Mouse (Mus musculus): ENCODE results near the gene Pclo. TPM values are rescaled to one million over a fixed set of nuclear protein-coding genes. Genes with fewer than 3 reads are reported as not detected.

The Pclo gene
- polyA plus RNA-seq, 1 experiment from 2014 or later = 0.04 TPM

GRCm38 (mm10) chr5:14645856-14646255 lies 131.1 kb downstream of the Pclo start:
- Histone ChIP-seq H3K27ac (ENCODE audit: low read length) (no peak overlapping the region), H3K4me3 (ENCODE audit: low read depth, low read length) (no peak overlapping the region), H3K9me3 (replicated peaks; ENCODE audit: control insufficient read depth, low read length) (no peaks in the 10 kb centered on the region), H3K9ac (ENCODE audit: low read depth, low read length) (no peak overlapping the region), H3K4me2 (ENCODE audit: low read depth, low read length) (no peak overlapping the region), H3K36me3 (ENCODE audit: control insufficient read depth, insufficient read depth) (no peaks in the 10 kb centered on the region), H3K4me1 (ENCODE audit: control insufficient read depth, low read depth, low read length) (no peaks in the 10 kb centered on the region), H3K27me3 (ENCODE audit: control insufficient read depth, insufficient read depth, low read depth, low read length) (no peaks in the 10 kb centered on the region)
- WGBS (ENCODE audit: insufficient replicate concordance) = 67% methylated on average over 3 of the region's 3 CpGs
- ATAC-seq (ENCODE audit: low read depth) = no peak

- Histone ChIP-seq H3K4me3 (ENCODE audit: low read depth, low read length) (no peak overlapping the region), H3K36me3 (ENCODE audit: control insufficient read depth, insufficient read depth) (no peaks in the 10 kb centered on the region), H3K4me2 (ENCODE audit: low read depth, low read length) (no peak overlapping the region), H3K9me3 (replicated peaks; ENCODE audit: control insufficient read depth, low read length) (no peaks in the 10 kb centered on the region), H3K4me1 (ENCODE audit: control insufficient read depth, low read depth, low read length) (no peaks in the 10 kb centered on the region), H3K27me3 (ENCODE audit: control insufficient read depth, insufficient read depth, low read depth, low read length) (no peaks in the 10 kb centered on the region), H3K9ac (ENCODE audit: low read depth, low read length) (no peak overlapping the region), H3K27ac (ENCODE audit: low read length) (no peak overlapping the region)
- WGBS (ENCODE audit: insufficient replicate concordance) = 60% methylated on average over 1 of the region's 1 CpGs
- ATAC-seq (ENCODE audit: low read depth) = no peak
Measured at GRCm38 (mm10) chr5:14660637-14661036, 145.9 kb downstream of the Pclo start.

- ATAC-seq (ENCODE audit: low read depth) = no peak
- Histone ChIP-seq H3K4me3 (ENCODE audit: low read depth, low read length) (no peak overlapping the region), H3K36me3 (ENCODE audit: control insufficient read depth, insufficient read depth) (no peaks in the 10 kb centered on the region), H3K27ac (ENCODE audit: low read length) (no peak overlapping the region), H3K27me3 (ENCODE audit: control insufficient read depth, insufficient read depth, low read depth, low read length) (no peaks in the 10 kb centered on the region), H3K9ac (ENCODE audit: low read depth, low read length) (no peak overlapping the region), H3K4me2 (ENCODE audit: low read depth, low read length) (no peak overlapping the region), H3K4me1 (ENCODE audit: control insufficient read depth, low read depth, low read length) (no peaks in the 10 kb centered on the region), H3K9me3 (replicated peaks; ENCODE audit: control insufficient read depth, low read length) (no peaks in the 10 kb centered on the region)
- WGBS (ENCODE audit: insufficient replicate concordance) = 50% methylated on average over 1 of the region's 1 CpGs
Measured at GRCm38 (mm10) chr5:14662180-14662579, 147.5 kb downstream of the Pclo start.

GRCm38 (mm10) chr5:14662603-14663002 lies 147.9 kb downstream of the Pclo start:
- ATAC-seq (ENCODE audit: low read depth) = no peak
- H3K4me1 ChIP-seq (ENCODE audit: control insufficient read depth, low read depth, low read length) = no peaks in the 10 kb centered on the region
- no peaks in the 10 kb centered on the region for H3K9me3 ChIP-seq (replicated peaks; ENCODE audit: control insufficient read depth, low read length)
- H3K9ac ChIP-seq (ENCODE audit: low read depth, low read length) = no peak overlapping the region
- WGBS (ENCODE audit: insufficient replicate concordance) = 65% methylated on average over 1 of the region's 1 CpGs
- no peaks in the 10 kb centered on the region for H3K27me3 ChIP-seq (ENCODE audit: control insufficient read depth, insufficient read depth, low read depth, low read length)
- no peak overlapping the region for H3K4me3 ChIP-seq (ENCODE audit: low read depth, low read length)
- H3K36me3 ChIP-seq (ENCODE audit: control insufficient read depth, insufficient read depth) = no peaks in the 10 kb centered on the region
- no peak overlapping the region for H3K27ac ChIP-seq (ENCODE audit: low read length)
- H3K4me2 ChIP-seq (ENCODE audit: low read depth, low read length) = no peak overlapping the region

- Histone ChIP-seq H3K27ac (ENCODE audit: low read length) (no peak overlapping the region), H3K4me3 (ENCODE audit: low read depth, low read length) (no peak overlapping the region), H3K36me3 (ENCODE audit: control insufficient read depth, insufficient read depth) (no peaks in the 10 kb centered on the region), H3K4me1 (ENCODE audit: control insufficient read depth, low read depth, low read length) (no peaks in the 10 kb centered on the region), H3K9ac (ENCODE audit: low read depth, low read length) (no peak overlapping the region), H3K9me3 (replicated peaks; ENCODE audit: control insufficient read depth, low read length) (no peaks in the 10 kb centered on the region; the same call in 1 of the 2 replicates), H3K27me3 (ENCODE audit: control insufficient read depth, insufficient read depth, low read depth, low read length) (no peaks in the 10 kb centered on the region), H3K4me2 (ENCODE audit: low read depth, low read length) (no peak overlapping the region)
- 69% methylated on average over 6 of the region's 6 CpGs for WGBS (ENCODE audit: insufficient replicate concordance)
- no peak for ATAC-seq (ENCODE audit: low read depth)
Measured at GRCm38 (mm10) chr5:14680419-14680818, 165.7 kb downstream of the Pclo start.

GRCm38 (mm10) chr5:14691995-14692394 lies 177.3 kb downstream of the Pclo start:
- Histone ChIP-seq H3K27ac (ENCODE audit: low read length) (no peak overlapping the region), H3K4me1 (ENCODE audit: control insufficient read depth, low read depth, low read length) (no peaks in the 10 kb centered on the region), H3K9me3 (replicated peaks; ENCODE audit: control insufficient read depth, low read length) (no peaks in the 10 kb centered on the region), H3K9ac (ENCODE audit: low read depth, low read length) (no peak overlapping the region), H3K4me3 (ENCODE audit: low read depth, low read length) (no peak overlapping the region), H3K27me3 (ENCODE audit: control insufficient read depth, insufficient read depth, low read depth, low read length) (no peaks in the 10 kb centered on the region), H3K4me2 (ENCODE audit: low read depth, low read length) (no peak overlapping the region), H3K36me3 (ENCODE audit: control insufficient read depth, insufficient read depth) (no peaks in the 10 kb centered on the region)
- 47% methylated on average over 2 of the region's 2 CpGs for WGBS (ENCODE audit: insufficient replicate concordance)
- no peak for ATAC-seq (ENCODE audit: low read depth)

- H3K27ac ChIP-seq (ENCODE audit: low read length) = no peak overlapping the region
- H3K4me1 ChIP-seq (ENCODE audit: control insufficient read depth, low read depth, low read length) = no peaks in the 10 kb centered on the region
- no peaks in the 10 kb centered on the region for H3K27me3 ChIP-seq (ENCODE audit: control insufficient read depth, insufficient read depth, low read depth, low read length)
- H3K36me3 ChIP-seq (ENCODE audit: control insufficient read depth, insufficient read depth) = no peaks in the 10 kb centered on the region
- H3K9me3 ChIP-seq (replicated peaks; ENCODE audit: control insufficient read depth, low read length) = no peaks in the 10 kb centered on the region
- no peak for ATAC-seq (ENCODE audit: low read depth)
- WGBS (ENCODE audit: insufficient replicate concordance) = 86% methylated on average over 2 of the region's 2 CpGs
- H3K4me2 ChIP-seq (ENCODE audit: low read depth, low read length) = no peak overlapping the region
- H3K9ac ChIP-seq (ENCODE audit: low read depth, low read length) = no peak overlapping the region
- no peak overlapping the region for H3K4me3 ChIP-seq (ENCODE audit: low read depth, low read length)
Measured at GRCm38 (mm10) chr5:14696745-14697144, 182.0 kb downstream of the Pclo start.

GRCm38 (mm10) chr5:14700900-14701299 lies 186.2 kb downstream of the Pclo start:
- H3K36me3 ChIP-seq (ENCODE audit: control insufficient read depth, insufficient read depth) = no peaks in the 10 kb centered on the region
- H3K9ac ChIP-seq (ENCODE audit: low read depth, low read length) = no peak overlapping the region
- no peaks in the 10 kb centered on the region for H3K9me3 ChIP-seq (replicated peaks; ENCODE audit: control insufficient read depth, low read length)
- no peak for ATAC-seq (ENCODE audit: low read depth)
- no peak overlapping the region for H3K27ac ChIP-seq (ENCODE audit: low read length)
- H3K4me3 ChIP-seq (ENCODE audit: low read depth, low read length) = no peak overlapping the region
- no peaks in the 10 kb centered on the region for H3K4me1 ChIP-seq (ENCODE audit: control insufficient read depth, low read depth, low read length)
- no peaks in the 10 kb centered on the region for H3K27me3 ChIP-seq (ENCODE audit: control insufficient read depth, insufficient read depth, low read depth, low read length)
- H3K4me2 ChIP-seq (ENCODE audit: low read depth, low read length) = no peak overlapping the region

- ATAC-seq (ENCODE audit: low read depth) = no peak
- no peaks in the 10 kb centered on the region for H3K27me3 ChIP-seq (ENCODE audit: control insufficient read depth, insufficient read depth, low read depth, low read length)
- H3K4me1 ChIP-seq (ENCODE audit: control insufficient read depth, low read depth, low read length) = no peaks in the 10 kb centered on the region
- no peak overlapping the region for H3K27ac ChIP-seq (ENCODE audit: low read length)
- no peaks in the 10 kb centered on the region for H3K36me3 ChIP-seq (ENCODE audit: control insufficient read depth, insufficient read depth)
- H3K9ac ChIP-seq (ENCODE audit: low read depth, low read length) = no peak overlapping the region
- no peak overlapping the region for H3K4me2 ChIP-seq (ENCODE audit: low read depth, low read length)
- H3K9me3 ChIP-seq (replicated peaks; ENCODE audit: control insufficient read depth, low read length) = no peaks in the 10 kb centered on the region
- no peak overlapping the region for H3K4me3 ChIP-seq (ENCODE audit: low read depth, low read length)
- WGBS (ENCODE audit: insufficient replicate concordance) = 38% methylated on average over 2 of the region's 2 CpGs
Measured at GRCm38 (mm10) chr5:14705423-14705822, 190.7 kb downstream of the Pclo start.

- 60% methylated on average over 4 of the region's 4 CpGs for WGBS (ENCODE audit: insufficient replicate concordance)
Measured at GRCm38 (mm10) chr5:14707311-14707710, 192.6 kb downstream of the Pclo start.

More at GRCm38 (mm10) chr5:14707311-14707710, 192.6 kb downstream of the Pclo start:
- Histone ChIP-seq H3K36me3 (ENCODE audit: control insufficient read depth, insufficient read depth) (no peaks in the 10 kb centered on the region), H3K4me1 (ENCODE audit: control insufficient read depth, low read depth, low read length) (no peaks in the 10 kb centered on the region), H3K27ac (ENCODE audit: low read length) (no peak overlapping the region), H3K9ac (ENCODE audit: low read depth, low read length) (no peak overlapping the region), H3K4me3 (ENCODE audit: low read depth, low read length) (no peak overlapping the region), H3K27me3 (ENCODE audit: control insufficient read depth, insufficient read depth, low read depth, low read length) (no peaks in the 10 kb centered on the region), H3K9me3 (replicated peaks; ENCODE audit: control insufficient read depth, low read length) (no peaks in the 10 kb centered on the region), H3K4me2 (ENCODE audit: low read depth, low read length) (no peak overlapping the region)
- ATAC-seq (ENCODE audit: low read depth) = no peak

All from liver, embryonic 16.5 days (tissue).